Mouse (Mus musculus): ENCODE results near the gene Mrtfa. TPM values are rescaled to one million over a fixed set of nuclear protein-coding genes. Genes with fewer than 3 reads are reported as not detected.

Mrtfa gene
- 24.9 and 25.3 TPM in 2 replicates for polyA plus RNA-seq (2015; fragmentation: Nextera tagmentation; extraction: Ambion mirVana)

GRCm38 (mm10) chr15:81190630-81191178 is at the start of gene Mrtfa:
Mrtfa (minus strand) TSS chr15:81190757.
- Histone ChIP-seq H3K36me3 (ENCODE audit: control insufficient read depth, insufficient read depth, low read length) (no peaks in the 10 kb centered on the region), H3K4me3 (ENCODE audit: low read length) (peak within 1 kb of the TSS; percentile 95), H3K4me2 (ENCODE audit: low read depth, low read length) (peak within 1 kb of the TSS; percentile 79), H3K27ac (ENCODE audit: low read length) (peak within 1 kb of the TSS; percentile 63), H3K4me1 (replicated peaks; ENCODE audit: control insufficient read depth, insufficient read depth, low read length) (peaks cover 35% of the 10 kb centered on the region), H3K9ac (ENCODE audit: low read length) (peak within 1 kb of the TSS; percentile 86), H3K27me3 (ENCODE audit: control insufficient read depth, insufficient read depth, low read depth, low read length) (no peaks in the 10 kb centered on the region), H3K9me3 (ENCODE audit: control insufficient read depth, low read length) (no peaks in the 10 kb centered on the region)
- ATAC-seq (ENCODE audit: low read depth), result peak; percentile 99
- WGBS, result under 1% methylated on average over 44 of the region's 48 CpGs

- Histone ChIP-seq H3K4me2 (ENCODE audit: low read depth, low read length) (no peak overlapping the region), H3K9me3 (ENCODE audit: control insufficient read depth, low read length) (peaks cover 3% of the 10 kb centered on the region), H3K4me1 (replicated peaks; ENCODE audit: control insufficient read depth, insufficient read depth, low read length) (peaks cover 9% of the 10 kb centered on the region), H3K9ac (ENCODE audit: low read length) (no peak overlapping the region), H3K36me3 (ENCODE audit: control insufficient read depth, insufficient read depth, low read length) (0 out of 2 replicates have a peak, but pooled peaks cover 3% of the 10 kb centered on the region), H3K27me3 (ENCODE audit: control insufficient read depth, insufficient read depth, low read depth, low read length) (peaks cover 8% of the 10 kb centered on the region), H3K27ac (ENCODE audit: low read length) (no peak overlapping the region), H3K4me3 (ENCODE audit: low read length) (no peak overlapping the region)
- ATAC-seq (ENCODE audit: low read depth), result no peak
- WGBS, result 63% methylated on average over 13 of the region's 13 CpGs
Measured at GRCm38 (mm10) chr15:81239794-81240343, 49.3 kb upstream of the Mrtfa start.

- Histone ChIP-seq H3K9ac (ENCODE audit: low read length) (no peak overlapping the region), H3K36me3 (ENCODE audit: control insufficient read depth, insufficient read depth, low read length) (no peaks in the 10 kb centered on the region), H3K4me2 (ENCODE audit: low read depth, low read length) (no peak overlapping the region), H3K9me3 (ENCODE audit: control insufficient read depth, low read length) (no peaks in the 10 kb centered on the region), H3K4me3 (ENCODE audit: low read length) (no peak overlapping the region), H3K4me1 (replicated peaks; ENCODE audit: control insufficient read depth, insufficient read depth, low read length) (peaks cover 12% of the 10 kb centered on the region), H3K27me3 (ENCODE audit: control insufficient read depth, insufficient read depth, low read depth, low read length) (peaks cover 12% of the 10 kb centered on the region), H3K27ac (ENCODE audit: low read length) (no peak overlapping the region)
- peak; percentile 59; the same call in 1 of the 2 replicates for ATAC-seq (ENCODE audit: low read depth)
- WGBS, result 22% methylated on average over 7 of the region's 7 CpGs
Measured at GRCm38 (mm10) chr15:81239261-81239660, 48.7 kb upstream of the Mrtfa start.

GRCm38 (mm10) chr15:81237471-81237870 is 46.9 kb upstream of the Mrtfa start:
- Histone ChIP-seq H3K36me3 (ENCODE audit: control insufficient read depth, insufficient read depth, low read length) (no peaks in the 10 kb centered on the region), H3K27ac (ENCODE audit: low read length) (no peak overlapping the region), H3K27me3 (ENCODE audit: control insufficient read depth, insufficient read depth, low read depth, low read length) (peaks cover 12% of the 10 kb centered on the region), H3K9me3 (ENCODE audit: control insufficient read depth, low read length) (no peaks in the 10 kb centered on the region), H3K4me2 (ENCODE audit: low read depth, low read length) (no peak overlapping the region), H3K9ac (ENCODE audit: low read length) (no peak overlapping the region), H3K4me1 (replicated peaks; ENCODE audit: control insufficient read depth, insufficient read depth, low read length) (peaks cover 12% of the 10 kb centered on the region), H3K4me3 (ENCODE audit: low read length) (no peak overlapping the region)
- ATAC-seq (ENCODE audit: low read depth), result no peak
- 88% methylated on average over 18 of the region's 18 CpGs for WGBS

- peak; percentile 45; the same call in 1 of the 2 replicates for ATAC-seq (ENCODE audit: low read depth)
- peaks cover 12% of the 10 kb centered on the region for H3K27me3 ChIP-seq (ENCODE audit: control insufficient read depth, insufficient read depth, low read depth, low read length)
- 10% methylated on average over 8 of the region's 8 CpGs for WGBS
- peak overlapping the region; percentile 56 for H3K9ac ChIP-seq (ENCODE audit: low read length)
- H3K9me3 ChIP-seq (ENCODE audit: control insufficient read depth, low read length), result no peaks in the 10 kb centered on the region
- no peaks in the 10 kb centered on the region for H3K36me3 ChIP-seq (ENCODE audit: control insufficient read depth, insufficient read depth, low read length)
- peak overlapping the region; percentile 44 for H3K4me3 ChIP-seq (ENCODE audit: low read length)
- H3K27ac ChIP-seq (ENCODE audit: low read length), result no peak overlapping the region
- peak overlapping the region; percentile 63 for H3K4me2 ChIP-seq (ENCODE audit: low read depth, low read length)
- peaks cover 12% of the 10 kb centered on the region for H3K4me1 ChIP-seq (replicated peaks; ENCODE audit: control insufficient read depth, insufficient read depth, low read length)
Measured at GRCm38 (mm10) chr15:81236062-81236461, 45.5 kb upstream of the Mrtfa start.

- Histone ChIP-seq H3K4me1 (replicated peaks; ENCODE audit: control insufficient read depth, insufficient read depth, low read length) (peaks cover 12% of the 10 kb centered on the region), H3K27ac (ENCODE audit: low read length) (no peak within 1 kb of the TSS), H3K4me2 (ENCODE audit: low read depth, low read length) (peak within 1 kb of the TSS; percentile 63), H3K9me3 (ENCODE audit: control insufficient read depth, low read length) (no peaks in the 10 kb centered on the region), H3K27me3 (ENCODE audit: control insufficient read depth, insufficient read depth, low read depth, low read length) (peaks cover 12% of the 10 kb centered on the region), H3K4me3 (ENCODE audit: low read length) (peak within 1 kb of the TSS; percentile 44), H3K36me3 (ENCODE audit: control insufficient read depth, insufficient read depth, low read length) (no peaks in the 10 kb centered on the region), H3K9ac (ENCODE audit: low read length) (peak within 1 kb of the TSS; percentile 56)
- WGBS, result 2% methylated on average over 25 of the region's 25 CpGs
- peak; percentile 83 for ATAC-seq (ENCODE audit: low read depth)
Measured at GRCm38 (mm10) chr15:81235086-81235920, 44.7 kb upstream of the Mrtfa start, which contains the start of gene Mchr1. Mchr1 (plus strand) TSS chr15:81235499.

- no peak overlapping the region for H3K27ac ChIP-seq (ENCODE audit: low read length)
- WGBS, result 68% methylated on average over 7 of the region's 7 CpGs
- ATAC-seq (ENCODE audit: low read depth), result no peak
Measured at GRCm38 (mm10) chr15:81231325-81231724, 40.8 kb upstream of the Mrtfa start.

GRCm38 (mm10) chr15:81229791-81230190 is 39.2 kb upstream of the Mrtfa start:
- no peak overlapping the region for H3K9ac ChIP-seq (ENCODE audit: low read length)
- no peak for ATAC-seq (ENCODE audit: low read depth)
- no peak overlapping the region for H3K27ac ChIP-seq (ENCODE audit: low read length)
- no peak overlapping the region for H3K4me2 ChIP-seq (ENCODE audit: low read depth, low read length)
- peaks cover 4% of the 10 kb centered on the region; the same call in 1 of the 2 replicates for H3K27me3 ChIP-seq (ENCODE audit: control insufficient read depth, insufficient read depth, low read depth, low read length)
- H3K36me3 ChIP-seq (ENCODE audit: control insufficient read depth, insufficient read depth, low read length), result no peaks in the 10 kb centered on the region
- peaks cover 2% of the 10 kb centered on the region; the same call in 1 of the 2 replicates for H3K4me1 ChIP-seq (replicated peaks; ENCODE audit: control insufficient read depth, insufficient read depth, low read length)
- no peak overlapping the region for H3K4me3 ChIP-seq (ENCODE audit: low read length)
- no peaks in the 10 kb centered on the region for H3K9me3 ChIP-seq (ENCODE audit: control insufficient read depth, low read length)
- 59% methylated on average over 3 of the region's 3 CpGs for WGBS

More at GRCm38 (mm10) chr15:81231325-81231724, 40.8 kb upstream of the Mrtfa start:
- H3K9ac ChIP-seq (ENCODE audit: low read length), result no peak overlapping the region
- H3K9me3 ChIP-seq (ENCODE audit: control insufficient read depth, low read length), result no peaks in the 10 kb centered on the region
- H3K36me3 ChIP-seq (ENCODE audit: control insufficient read depth, insufficient read depth, low read length), result no peaks in the 10 kb centered on the region
- H3K4me3 ChIP-seq (ENCODE audit: low read length), result no peak overlapping the region
- peaks cover 4% of the 10 kb centered on the region; the same call in 1 of the 2 replicates for H3K27me3 ChIP-seq (ENCODE audit: control insufficient read depth, insufficient read depth, low read depth, low read length)
- no peak overlapping the region for H3K4me2 ChIP-seq (ENCODE audit: low read depth, low read length)
- peaks cover 12% of the 10 kb centered on the region for H3K4me1 ChIP-seq (replicated peaks; ENCODE audit: control insufficient read depth, insufficient read depth, low read length)

GRCm38 (mm10) chr15:81228258-81228657 is 37.7 kb upstream of the Mrtfa start:
- Histone ChIP-seq H3K4me3 (ENCODE audit: low read length) (no peak overlapping the region), H3K36me3 (ENCODE audit: control insufficient read depth, insufficient read depth, low read length) (no peaks in the 10 kb centered on the region), H3K9me3 (ENCODE audit: control insufficient read depth, low read length) (no peaks in the 10 kb centered on the region), H3K9ac (ENCODE audit: low read length) (no peak overlapping the region), H3K4me1 (replicated peaks; ENCODE audit: control insufficient read depth, insufficient read depth, low read length) (no peaks in the 10 kb centered on the region), H3K27me3 (ENCODE audit: control insufficient read depth, insufficient read depth, low read depth, low read length) (no peaks in the 10 kb centered on the region), H3K4me2 (ENCODE audit: low read depth, low read length) (no peak overlapping the region), H3K27ac (ENCODE audit: low read length) (no peak overlapping the region)
- no peak for ATAC-seq (ENCODE audit: low read depth)
- WGBS, result 88% methylated on average over 3 of the region's 3 CpGs

Data from lung, embryonic 16.5 days (tissue).